Mouse (Mus musculus) thymus, postnatal 10 days (tissue): ENCODE results near the gene Fkbpl.

Source experiments
- DNase-seq, 2 experiments: peaks; one replicate each; pipeline ENCODE4 v3.0.0; 2021; ENCODE audit warnings: low spot score in 2 of 2

The Fkbpl gene

DNA sequence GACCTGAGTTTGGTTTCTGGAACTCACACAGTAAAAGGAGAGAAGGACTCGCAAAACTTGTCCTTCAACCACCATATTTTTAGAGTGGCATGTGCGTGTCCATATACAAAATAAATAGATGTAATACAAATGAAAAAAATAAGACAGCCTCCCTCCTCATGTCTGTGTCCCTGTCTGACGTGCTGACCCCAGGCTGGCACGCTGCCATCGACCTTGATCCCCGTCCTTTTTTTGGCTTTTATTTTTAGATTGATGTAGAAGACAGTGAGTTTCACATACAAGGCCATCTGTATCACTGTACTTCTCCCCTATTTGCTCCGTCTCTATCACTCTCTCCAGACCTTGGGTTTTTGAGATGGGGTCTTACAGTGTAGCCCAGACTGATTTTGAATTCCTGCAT is 19.9 kb downstream of the Fkbpl start:
- DNase-seq = no peak

DNA sequence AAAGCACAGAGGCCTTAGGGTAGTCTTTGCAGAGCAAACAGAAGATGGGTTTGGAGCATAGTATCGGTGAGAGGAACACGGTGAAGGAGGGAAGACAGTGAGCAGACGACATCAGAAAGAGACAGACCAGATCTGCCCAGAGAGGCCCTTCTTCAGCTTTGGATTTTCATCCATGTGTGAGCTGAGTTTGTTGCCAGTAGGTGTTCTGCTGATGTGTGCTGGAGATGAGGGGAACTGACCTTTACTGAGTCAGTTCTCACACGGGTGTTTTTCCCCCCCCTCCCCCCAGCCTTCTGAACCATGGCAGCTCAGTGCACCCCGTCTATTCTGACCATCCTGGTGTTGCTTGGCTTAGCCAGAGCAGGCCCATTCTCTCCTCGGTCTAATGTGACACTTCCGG is 25.7 kb downstream of the Fkbpl start, which contains the start of gene Tnxb:
Gene Tnxb, plus strand, starts transcription at position 301 of the 400 bp plus-strand sequence.
- DNase-seq = no peak

DNA sequence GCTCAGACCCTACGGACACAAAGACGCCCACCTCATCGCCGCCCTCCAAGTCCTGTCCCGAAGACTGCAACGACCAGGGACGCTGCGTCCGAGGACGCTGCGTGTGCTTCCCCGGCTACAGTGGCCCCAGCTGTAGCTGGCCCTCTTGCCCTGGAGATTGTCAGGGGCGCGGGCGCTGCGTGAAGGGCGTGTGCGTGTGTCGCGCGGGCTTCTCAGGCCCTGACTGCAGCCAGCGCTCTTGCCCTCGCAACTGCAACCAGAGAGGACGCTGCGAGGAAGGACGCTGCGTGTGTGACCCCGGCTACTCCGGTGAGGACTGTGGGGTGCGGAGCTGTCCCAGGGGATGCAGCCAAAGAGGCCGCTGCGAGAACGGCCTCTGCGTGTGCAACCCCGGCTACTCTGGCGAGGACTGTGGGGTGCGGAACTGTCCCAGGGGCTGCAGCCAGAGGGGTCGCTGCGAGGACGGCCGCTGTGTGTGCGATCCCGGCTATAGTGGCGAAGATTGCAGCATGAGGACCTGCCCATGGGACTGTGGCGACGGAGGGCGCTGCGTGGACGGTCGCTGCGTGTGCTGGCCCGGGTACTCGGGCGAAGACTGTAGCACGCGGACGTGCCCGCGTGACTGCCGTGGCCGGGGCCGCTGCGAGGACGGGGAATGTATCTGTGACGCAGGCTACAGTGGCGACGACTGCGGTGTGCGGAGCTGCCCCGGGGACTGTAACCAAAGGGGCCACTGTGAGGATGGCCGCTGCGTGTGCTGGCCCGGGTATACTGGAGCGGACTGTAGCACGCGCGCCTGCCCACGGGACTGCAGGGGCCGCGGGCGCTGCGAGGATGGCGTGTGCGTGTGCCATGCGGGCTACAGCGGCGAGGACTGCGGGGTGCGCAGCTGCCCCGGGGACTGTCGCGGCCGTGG is 26.8 kb downstream of the Fkbpl start:
- no peak for DNase-seq

DNA sequence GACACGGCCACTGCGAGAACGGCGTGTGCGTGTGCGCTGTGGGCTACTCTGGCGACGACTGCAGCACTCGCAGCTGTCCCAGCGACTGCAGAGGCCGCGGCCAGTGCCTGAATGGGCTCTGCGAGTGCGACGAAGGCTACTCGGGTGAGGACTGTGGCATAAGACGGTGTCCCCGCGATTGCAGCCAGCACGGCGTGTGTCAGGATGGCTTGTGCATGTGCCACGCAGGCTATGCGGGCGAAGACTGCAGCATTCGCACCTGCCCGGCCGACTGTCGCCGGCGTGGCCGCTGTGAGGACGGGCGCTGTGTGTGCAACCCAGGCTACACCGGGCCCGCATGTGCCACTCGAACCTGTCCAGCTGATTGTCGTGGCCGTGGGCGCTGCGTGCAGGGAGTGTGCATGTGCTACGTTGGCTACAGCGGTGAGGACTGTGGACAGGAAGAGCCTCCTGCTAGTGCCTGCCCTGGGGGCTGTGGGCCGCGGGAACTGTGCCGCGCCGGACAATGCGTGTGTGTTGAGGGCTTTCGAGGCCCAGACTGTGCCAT is 27.8 kb downstream of the Fkbpl start:
- no peak for DNase-seq

DNA sequence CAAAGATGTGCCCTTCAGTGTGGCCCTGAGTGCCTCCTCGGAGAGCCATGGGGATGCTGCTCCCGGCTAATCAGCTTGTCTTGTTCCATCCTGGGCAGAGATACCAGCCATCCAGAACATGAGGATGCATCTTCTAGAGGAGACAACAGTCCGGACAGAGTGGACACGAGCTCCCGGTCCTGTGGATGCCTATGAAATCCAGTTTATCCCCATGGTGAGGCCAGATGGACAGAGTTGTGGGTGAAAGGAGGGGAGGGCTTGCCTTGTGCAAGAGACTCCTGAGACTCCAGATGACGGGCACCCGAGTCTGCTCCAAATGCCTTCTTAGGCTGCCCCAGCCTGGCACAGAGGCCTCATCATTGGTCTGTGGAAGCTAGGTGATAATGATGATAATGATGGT is 28.6 kb downstream of the Fkbpl start:
- no peak for DNase-seq

DNA sequence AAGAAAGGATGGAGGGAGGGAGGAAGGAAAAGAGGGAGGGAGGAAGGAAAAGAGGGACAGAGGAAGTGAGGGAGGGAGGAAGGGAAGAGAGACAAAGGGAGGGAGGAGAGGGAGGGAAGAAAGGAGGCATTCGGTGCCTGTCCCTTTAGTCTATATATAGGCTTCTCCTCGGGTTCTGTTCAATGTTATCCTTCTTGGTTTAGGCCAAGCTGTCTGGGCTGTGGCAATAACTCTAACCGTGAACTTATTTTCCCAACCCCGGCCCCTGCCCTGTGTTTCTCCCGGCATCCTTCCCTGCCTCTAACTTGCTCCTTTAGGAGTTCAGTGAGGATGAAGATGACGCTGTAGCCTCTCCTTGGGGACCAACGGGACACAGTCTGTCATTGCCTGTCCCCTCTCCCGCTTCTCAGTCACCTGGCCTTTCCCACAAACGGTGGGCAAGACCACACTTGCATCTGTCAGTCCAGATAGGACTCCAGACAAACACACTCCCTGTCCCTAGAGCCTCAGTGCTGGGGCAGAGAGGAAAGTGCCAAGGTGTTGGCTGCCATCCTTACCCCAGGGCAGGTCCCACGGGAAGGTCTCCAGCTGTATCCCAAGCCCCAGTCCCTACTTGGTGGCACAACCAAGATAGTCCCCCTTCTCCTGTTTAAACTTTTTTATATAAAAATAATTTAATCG is 30.1 kb downstream of the Fkbpl start:
- DNase-seq = no peak

DNA sequence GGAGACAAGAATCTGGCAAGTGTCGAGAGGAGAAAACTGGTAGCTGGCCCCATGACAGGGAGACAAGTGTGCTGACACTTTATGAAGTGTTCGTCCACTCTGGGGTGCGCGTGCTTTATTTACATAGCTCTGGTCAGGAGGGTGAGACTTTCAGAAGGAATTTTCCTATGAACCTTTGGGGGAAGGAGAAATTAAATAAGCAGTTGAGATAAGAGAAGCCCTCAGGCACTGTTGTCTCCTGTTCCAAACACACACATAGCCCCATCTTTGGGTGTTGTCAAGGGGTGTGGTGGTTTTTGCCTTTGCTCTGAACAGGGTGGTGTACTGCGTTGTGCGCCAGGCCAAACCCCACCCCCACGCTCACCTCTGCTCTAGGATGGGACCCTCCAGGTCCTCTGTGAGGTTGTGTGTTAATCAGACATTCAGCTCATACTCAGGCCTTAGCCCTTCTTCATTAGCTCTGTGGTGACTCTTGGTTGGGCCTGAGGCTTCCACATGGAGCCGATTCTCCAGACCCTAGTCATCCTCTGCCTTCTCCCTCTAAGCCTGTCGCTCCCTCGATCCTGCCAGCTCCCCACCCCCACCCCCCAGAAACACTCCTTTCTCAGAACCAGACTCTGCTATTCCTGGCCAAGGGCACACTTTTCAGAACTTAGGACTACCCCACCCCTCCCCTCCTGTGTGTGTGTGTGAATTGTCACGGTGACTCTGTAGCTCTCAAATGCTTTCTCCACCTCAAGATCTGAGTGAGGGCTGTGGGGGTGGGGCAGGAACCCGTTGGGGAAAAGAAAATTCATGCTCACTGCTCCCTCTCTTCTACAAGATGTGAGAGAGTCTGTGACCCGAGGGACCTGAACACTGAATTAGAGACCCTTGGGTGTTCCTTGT is 30.9 kb downstream of the Fkbpl start:
- no peak for DNase-seq

DNA sequence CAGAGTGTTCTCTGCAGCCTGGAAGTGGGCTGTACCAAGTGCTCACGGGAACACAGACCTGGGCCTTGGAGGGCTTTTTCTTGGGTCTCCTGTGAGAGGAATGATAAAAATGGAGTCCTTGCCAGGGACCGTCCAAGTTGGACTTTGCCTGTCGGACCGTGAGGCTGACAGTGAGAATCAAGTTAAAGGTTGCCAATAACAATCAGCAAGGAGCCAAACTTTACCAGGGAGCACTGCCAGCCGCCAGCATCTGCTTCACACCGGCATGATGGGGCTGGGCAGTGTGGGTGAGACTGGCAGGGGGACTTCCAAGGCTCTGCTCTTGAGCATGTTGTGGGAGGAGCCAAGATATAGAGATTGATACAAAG is 31.5 kb downstream of the Fkbpl start:
- no peak for DNase-seq

DNA sequence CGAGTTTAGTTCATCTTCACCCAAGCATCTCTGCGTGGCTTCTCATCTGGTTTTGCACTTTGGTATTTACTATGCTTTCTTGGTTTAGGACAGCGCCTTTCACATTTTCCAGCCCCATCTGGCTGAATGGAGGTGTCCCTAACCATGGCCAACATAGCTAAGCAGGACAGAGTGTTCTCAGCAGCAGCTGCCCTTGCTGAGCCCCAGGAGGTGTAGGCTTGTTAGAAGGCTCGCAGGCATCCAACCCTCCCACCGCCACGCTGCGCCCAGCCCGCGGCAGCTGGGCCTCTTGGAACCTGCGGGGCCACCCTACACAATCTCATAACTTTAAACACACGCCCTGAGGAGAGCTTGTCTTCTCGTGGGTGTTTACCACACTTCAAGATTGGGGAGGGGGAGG is 32.1 kb downstream of the Fkbpl start:
- DNase-seq = no peak

DNA sequence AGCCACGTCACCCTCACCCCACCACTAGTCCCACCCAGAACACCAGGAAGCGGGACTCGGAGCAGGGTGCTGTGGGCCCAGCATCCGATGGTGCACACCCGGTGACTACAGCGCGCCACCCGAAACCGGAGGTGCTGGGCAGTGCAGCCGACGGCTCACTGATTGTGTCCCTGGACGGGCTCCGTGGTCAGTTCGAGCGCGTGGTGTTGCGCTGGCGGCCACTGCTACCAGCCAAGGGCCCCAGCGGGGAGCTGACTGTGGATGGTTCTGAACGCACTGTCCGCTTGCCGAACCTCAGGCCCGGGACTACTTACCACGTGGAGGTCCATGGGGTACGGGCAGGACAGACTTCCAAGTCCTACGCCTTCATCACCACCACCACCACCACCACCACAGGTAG is 35.6 kb downstream of the Fkbpl start:
- no peak for DNase-seq

DNA sequence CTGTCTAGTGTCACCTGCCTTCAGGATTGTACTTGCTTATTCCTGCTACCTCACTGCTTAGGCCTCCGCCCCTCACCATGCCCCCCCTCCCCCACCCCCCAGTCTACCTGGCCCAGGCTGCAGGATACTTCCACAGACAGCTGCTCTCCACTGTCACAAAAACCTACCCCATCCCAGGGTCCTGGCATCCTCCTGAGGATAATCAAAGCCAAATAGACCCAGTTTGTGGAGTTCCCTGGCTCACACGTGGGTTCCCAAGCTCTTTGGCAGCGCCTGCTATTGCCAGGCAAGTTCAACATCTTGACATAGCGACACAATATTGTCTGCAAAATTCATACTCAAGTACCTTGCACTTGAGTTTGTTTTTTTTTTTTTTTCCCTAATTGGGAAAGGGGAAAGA is 36.1 kb downstream of the Fkbpl start:
- no peak for DNase-seq

DNA sequence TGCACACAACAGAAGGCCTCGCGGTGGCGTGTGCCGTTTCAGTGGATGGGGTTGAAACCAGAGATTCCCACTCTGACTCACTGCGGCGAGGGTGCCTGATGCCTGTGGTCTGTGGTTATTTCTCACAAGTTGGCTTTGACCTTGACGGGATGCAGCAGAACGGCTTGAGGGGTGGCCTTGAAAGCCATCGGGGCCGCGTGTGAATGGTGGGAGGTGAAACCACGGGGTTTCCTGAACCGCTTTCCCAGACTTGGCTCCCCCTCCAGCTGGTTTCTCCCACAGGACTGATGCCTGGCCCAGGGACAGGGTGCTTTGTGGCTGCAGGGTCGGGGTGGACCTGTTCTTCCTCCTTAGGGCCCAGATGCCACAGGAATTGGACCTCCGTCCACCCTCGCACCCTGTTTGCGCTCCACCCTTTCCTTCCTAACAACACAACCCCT is 36.6 kb downstream of the Fkbpl start:
- DNase-seq = no peak

DNA sequence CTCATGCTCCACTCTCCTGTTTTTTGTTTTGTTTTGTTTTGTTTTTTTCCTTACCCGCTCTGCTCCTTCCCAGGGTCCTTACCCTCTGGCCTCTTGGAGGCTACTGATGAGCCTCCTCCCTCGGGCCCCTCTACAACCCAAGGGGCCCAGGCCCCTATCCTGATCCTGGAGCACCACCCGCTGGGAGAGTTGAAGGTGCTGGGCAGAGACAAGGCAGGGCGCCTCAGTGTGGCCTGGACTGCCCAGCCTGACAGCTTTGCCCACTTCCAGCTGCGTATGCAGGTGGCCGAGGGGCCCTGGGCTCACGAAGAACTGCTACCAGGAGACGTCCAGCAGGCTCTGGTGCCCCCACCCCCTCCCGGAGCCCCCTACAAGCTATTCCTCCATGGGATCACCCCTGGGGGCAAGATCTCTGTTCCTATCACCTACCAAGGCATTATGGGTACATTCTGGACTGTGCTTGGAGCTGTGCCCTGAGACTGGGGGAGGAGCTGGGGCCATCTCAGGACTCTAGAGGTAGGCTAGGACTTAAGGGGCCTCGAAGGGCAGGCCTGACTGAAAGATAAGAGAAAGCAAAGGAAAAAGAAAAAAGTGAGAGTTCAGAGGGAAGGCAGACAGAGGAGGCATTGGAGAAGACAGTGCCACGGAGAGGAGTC is 37.4 kb downstream of the Fkbpl start:
- DNase-seq = no peak

DNA sequence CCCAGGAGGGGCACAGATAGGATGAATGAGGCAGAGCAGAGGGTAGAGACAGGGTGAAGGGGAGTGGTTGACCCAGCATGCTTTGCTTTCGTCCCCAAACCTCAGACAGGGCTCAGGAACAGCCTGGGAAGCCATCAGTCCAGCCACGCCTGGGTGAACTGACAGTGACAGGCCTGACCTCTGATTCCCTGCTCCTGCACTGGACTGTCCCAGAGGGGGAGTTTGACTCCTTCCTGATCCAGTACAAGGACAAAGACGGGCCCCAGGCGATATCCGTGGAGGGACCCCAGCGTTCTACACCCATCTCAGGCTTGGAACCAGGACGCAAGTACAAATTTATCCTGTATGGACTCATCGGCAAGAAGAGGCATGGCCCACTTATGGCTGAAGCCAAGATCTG is 38.6 kb downstream of the Fkbpl start:
- no peak for DNase-seq

DNA sequence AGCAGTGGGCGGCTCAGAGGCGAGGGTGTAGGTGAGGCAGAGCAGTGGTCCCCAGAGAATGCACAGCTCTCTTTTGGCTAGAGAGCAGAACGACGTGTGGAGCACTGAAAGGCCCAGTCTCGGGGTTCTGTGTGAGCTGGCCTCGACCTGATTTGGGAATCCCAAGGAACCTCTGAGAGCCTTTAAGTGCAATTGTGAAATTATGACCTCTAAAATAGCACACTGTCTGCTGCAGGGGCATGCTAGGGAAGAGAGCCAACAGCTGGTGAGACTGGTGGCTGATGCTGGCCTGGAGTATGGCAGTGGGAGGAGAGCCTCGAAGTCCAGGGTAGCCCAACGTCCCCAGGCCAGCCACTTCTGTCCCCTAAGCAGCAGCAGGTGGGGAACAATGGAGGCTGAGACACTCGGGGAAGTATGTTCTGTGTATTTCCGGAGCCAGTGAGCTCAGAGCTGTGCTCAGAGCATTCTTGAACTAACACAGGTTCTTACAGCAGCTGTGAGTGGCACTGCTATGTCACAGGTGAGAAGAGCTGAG is 39.2 kb downstream of the Fkbpl start:
- no peak for DNase-seq

DNA sequence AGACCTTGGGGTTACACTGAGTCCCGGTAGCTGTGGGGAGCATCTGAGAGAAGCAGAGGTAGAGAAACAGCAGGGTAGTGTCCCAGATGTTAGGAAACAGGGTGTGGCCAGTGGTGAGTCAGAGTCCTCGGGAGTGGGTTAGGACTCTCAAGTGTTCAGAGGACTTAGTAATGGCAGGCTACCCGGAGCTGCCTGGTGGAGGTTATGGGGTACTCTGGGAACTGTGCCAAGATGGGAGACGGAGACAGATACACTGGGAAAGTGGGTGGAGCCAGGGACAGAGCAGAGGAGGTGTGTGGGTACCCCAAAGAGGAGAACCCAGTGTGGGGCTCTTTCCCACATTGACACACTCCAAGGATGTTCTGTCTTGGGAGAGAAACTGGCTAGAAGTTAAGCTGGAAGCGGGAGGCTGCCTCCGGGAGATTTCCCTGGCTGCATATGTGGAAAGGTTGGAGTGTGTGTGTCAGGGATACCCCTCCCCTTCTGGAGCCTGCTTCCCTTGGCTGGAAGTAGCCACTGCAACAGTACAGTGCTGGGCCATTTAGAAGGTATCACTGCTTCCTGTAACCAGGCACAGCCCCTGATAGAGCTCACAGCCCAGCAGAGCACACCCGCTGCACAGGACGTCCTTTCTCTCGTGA is 39.8 kb downstream of the Fkbpl start:
- no peak for DNase-seq

DNA sequence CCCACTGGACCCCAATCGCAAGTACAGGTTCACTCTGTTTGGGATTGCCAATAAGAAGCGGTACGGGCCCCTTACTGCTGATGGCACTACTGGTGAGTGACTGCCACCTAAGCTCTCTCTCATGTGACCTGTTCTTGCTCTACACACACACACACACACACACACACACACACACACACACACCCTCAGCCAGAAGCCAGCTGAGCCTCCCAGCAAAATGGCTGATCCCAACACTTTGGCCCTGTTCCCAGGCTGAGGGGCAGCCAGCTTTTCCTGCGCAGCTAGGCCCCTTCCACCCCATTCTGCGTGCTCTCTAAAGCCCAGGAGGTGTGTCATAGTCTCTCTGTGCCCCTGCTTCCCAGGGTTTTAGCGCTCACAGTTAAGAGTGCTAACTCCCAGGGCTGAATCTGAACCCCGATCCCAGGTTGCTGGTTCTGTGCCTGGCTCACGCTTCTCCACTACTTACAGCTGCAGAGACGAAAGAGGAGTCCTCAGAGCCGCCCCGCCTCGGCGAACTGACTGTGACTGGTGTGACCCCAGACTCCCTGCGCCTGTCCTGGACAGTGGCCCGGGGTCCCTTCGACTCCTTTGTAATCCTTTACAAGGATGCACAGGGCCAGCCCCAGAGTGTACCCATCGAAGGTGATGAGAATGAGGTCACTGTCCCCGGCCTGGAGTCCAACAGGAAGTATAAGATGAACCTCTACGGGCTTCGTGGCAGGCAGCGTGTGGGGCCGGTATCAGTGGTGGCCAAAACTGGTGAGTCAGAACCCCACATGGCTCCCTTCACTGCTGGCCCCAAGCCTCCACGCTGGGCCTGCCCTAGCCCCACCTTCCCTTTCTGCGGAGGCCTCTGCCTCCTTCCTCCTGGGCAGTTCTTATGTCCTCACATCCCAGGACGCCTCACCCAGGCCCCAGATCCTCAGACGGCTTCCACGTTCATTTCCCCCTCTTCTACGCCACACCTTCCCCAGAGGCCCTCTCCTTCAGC is 40.9 kb downstream of the Fkbpl start:
- DNase-seq = no peak

DNA sequence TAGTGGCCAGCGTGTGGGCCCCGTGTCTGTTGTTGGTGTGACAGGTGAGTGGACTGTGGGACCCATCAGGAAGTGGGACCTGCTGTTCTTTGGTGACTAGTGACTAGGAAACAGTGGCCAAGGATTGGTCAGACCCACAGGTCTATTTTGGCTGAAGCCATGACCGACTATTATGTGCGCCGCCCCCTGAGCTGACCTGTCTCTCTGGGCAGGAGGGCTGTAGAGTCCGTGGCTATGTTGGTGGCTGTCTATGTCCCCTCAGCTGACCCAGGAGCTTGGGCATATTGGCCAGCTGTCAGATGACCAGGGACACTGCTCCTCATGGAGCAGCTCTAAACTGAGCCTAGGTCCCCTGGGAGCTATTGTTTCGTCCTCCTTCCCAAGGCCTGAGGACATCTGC is 44.3 kb downstream of the Fkbpl start:
- DNase-seq = no peak

DNA sequence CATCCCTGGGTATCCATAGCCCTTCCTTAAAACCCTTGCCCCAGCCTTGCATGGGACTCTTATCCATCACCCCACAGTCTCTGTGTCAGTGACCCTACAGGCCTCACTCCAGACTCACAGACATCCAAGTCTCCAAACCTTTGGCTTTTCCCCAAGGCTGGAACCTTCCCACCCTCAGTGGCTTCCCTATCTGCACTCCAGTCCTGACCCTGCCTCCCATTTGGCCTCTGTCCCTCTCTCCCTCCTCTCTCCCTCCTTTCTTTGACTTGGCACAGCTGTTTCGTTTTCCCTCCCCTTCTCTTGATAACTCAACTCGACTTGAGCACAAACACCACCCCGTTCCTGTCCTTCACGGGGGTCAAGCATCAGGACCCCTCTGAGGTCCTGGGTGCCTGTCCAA is 45.9 kb downstream of the Fkbpl start:
- no peak for DNase-seq
